Mouse (Mus musculus) left cerebral cortex, adult 18-20 months (tissue): Measurements from ENCODE around the gene Gm48551. TPM values are rescaled to one million over a fixed set of nuclear protein-coding genes. Genes with fewer than 3 reads are reported as not detected.
A peak's percentile ranks its signal among the peaks of the same experiment; 100 is the strongest.

ENCODE experiments used
- DNase-seq, 2 experiments: peaks; one replicate each; pipeline ENCODE4 v3.0.0; 2021 to 2022; ENCODE audit warnings: low spot score in 2 of 2, mixed read lengths in 1 of 2
- microRNA-seq, 2 experiments: library from miRNA; unstranded; fragments of <30 nt; microRNA quantifications; one replicate each; pipeline ENCODE4 v1.2.0; 2021
- total RNA-seq, 2 experiments: library from RNA; stranded (reverse); gene quantifications; 2 replicates each; pipeline ENCODE4 v1.2.3; 2021

Gm48551 gene
- total RNA-seq, 2 experiments from 2014 or later: 3.1 to 3.8 TPM

- DNase-seq: peak in 1 of 2 experiments; percentile 1
Measured at GRCm38 (mm10) chr10:81428507-81428870, 44.2 kb downstream of the Gm48551 start.

DNA sequence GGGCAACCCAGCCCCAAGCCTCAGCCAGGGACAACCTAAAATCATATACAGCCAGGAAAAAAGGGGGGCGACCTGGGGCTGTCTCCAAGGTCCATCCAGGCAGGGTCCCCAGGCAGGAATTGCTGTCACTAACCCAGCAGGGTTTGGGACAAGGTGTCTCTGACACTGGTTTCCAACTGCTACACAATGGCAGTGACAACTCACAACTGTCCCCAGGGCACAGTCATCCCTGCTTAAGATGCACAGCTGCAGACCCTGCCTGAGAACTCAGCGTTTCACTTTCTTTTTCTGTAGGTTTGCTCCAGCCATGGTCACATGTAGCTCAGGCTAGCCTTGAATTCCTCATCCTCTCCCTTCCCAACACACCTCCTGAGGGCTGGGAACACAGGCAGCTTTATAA is 44.8 kb downstream of the Gm48551 start:
- DNase-seq: peak in 1 of 2 experiments; percentile 2

GRCm38 (mm10) chr10:81429605-81430061 is 45.4 kb downstream of the Gm48551 start:
- DNase-seq: peak; percentile 65

DNA sequence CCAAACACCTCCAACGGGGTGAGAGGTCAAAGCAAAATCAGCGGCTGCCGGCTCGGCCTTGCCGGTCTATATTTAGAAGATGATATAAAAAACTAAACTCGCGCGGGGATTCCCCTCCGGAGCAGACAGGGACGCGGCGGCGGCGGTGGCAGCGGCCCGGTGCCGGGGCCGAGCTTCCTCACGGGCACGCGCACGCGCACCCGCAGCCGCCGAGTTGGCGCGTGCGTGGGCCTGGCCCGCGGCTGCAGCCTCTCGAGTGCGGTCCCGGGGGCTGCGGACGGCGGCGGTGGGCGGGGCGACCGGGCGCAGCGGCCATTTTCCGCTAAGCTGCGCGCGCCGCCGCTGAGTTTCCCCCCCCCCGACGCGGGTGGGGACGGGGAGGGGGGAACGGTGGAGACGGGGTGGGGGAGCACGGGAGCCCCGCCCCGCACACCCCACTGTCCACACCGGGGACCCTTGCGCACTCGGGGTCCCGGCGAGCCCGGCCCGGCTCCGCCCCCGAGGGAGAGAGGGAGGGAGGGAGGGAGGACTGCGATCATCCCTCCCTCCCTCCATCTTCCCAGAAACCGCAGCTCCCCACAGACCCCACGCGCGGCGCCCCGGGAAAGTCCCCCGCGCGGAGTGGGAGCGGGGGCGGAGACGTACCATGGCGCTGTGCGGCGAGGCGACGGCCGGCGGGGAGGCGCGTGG is 46.0 kb downstream of the Gm48551 start:
- DNase-seq: peak; percentile 76 to 89

GRCm38 (mm10) chr10:81430831-81431525 is 46.7 kb downstream of the Gm48551 start:
- peak; percentile 65 to 81 for DNase-seq

GRCm38 (mm10) chr10:81431526-81432168 is 47.4 kb downstream of the Gm48551 start:
- peak in 1 of 2 experiments; percentile 32 for DNase-seq

DNA sequence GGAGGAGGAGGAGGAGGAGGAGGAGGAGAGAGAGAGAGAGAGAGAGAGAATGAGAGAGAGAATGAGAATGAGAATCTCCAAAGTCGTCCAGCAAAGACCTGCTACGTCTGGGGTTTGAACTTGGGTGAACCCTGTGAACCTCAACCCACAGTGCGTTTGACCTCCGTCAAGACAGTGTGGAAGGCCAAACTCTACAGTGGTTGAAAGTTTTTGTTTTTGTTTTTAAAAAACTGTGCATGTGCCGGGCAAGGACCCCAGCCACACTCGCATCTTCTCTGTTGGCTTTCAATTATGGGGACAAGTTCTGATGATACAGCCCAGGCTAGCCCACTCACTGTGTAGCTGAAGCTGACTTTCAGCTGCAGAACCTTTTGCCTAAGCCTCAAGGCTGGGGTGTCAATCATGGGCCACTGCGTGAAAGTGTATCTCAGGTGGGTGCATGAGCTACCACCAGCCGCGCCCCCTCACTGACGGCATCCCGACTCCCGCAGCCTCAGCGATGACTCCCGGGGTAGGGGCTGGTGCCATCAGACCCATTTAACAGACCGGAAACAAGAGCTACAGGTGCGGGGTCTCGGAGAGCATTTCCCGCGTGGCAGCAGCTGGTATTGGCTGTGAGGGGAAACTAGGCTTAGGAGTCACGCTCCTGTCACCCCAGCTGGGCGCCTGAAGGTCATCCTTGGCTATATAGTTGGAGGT is 48.1 kb downstream of the Gm48551 start:
- no peak for DNase-seq

DNA sequence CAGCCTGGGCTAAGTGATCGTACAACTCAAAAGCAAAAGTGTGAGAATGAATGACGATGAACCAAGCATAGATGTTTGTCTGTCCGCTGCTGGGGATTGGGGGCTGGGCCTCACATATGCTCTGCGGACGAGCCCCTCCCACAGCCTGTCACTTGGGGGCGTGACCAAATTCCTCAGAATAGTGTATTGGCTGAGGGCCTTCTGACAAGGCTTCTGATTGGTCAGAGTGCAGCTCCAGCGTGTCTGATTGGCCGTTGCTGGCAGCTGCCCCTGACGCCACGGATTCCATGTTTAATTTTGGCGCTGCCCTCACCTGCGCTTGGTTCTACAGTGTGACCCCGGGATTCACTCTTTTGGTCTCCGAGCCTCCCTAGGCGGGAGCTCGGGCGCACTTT is 48.6 kb downstream of the Gm48551 start:
- peak; percentile 88 to 93 for DNase-seq

DNA sequence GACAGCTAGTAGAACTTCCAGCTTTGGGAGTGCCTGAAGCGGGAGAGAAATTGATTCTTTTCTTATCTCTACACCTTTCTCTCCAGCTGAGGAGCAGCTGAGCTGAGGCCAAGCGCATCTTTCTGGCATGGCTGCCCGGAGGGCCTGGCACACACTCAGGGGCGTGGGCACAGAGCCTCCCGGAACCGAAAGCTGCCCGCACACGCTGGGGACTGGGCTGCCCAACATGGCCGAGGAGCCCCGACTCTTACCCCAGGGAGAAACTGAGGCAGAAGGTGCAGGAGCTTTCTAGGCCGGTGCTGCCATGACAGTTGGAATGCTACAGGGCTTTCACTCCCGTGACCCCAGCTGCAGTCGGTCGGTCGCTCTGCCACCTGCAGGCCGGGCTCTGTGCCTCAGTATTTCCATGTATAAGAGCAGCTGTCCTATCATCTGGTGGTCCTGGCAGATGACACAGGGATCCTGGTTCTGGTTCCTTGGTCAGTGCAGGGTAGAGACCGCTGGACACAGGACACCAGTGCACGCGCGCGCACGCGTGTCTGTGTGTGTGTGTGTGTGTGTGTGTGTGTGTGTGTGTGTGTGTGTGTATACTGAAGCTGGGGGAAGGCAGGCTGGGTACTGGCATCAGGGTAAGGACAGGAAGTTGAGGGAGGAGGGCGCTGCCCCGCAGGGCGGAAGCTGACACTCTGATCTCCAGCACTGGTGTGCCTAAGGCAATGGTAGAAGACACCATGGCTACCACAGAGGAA is 49.4 kb downstream of the Gm48551 start:
- DNase-seq: peak; percentile 4 to 5

DNA sequence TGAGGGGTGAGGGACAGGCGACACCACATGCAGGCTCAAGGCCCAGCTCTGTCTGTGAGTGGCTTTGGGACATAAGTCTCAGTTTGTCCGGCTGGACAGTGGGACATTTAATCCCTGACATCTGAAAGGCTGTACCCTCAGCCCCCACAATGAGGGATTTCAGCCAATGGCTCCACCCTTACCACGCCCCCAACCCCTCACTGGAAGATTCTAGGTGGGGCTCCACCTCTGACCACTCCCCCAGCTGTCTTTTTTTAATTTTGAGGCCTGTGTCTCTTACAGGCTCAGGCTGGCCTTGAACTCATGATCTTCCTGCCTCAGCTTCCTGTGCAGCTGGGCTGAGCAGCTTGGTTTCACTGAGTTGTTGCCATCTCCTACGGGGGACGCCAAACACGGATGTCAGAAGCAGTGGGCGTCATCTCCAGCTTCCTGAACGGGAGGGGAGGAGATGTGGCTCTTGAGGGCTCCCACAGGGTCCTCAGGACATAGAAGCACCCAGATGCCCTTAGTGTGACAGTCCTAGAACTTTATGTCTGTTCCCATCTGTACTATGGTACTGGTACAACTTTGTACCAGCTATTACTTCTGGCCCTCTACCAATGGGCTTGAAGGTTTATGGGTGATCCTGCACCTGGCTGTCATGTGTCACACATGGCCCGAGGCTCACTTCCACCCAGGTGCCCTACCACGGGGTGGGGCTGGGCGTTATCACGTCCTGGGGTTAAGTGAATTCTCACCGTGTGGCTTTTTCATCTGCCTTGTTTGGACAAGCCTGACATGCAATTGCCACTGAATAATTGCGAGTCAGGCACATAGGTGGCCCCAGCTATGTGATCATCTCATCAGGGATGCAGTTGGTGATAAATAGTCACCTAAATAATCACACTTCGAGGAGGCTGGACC is 50.3 kb downstream of the Gm48551 start:
- DNase-seq: no peak

GRCm38 (mm10) chr10:81435436-81435835 is 51.2 kb downstream of the Gm48551 start:
- peak; percentile 65 to 67 for DNase-seq

DNA sequence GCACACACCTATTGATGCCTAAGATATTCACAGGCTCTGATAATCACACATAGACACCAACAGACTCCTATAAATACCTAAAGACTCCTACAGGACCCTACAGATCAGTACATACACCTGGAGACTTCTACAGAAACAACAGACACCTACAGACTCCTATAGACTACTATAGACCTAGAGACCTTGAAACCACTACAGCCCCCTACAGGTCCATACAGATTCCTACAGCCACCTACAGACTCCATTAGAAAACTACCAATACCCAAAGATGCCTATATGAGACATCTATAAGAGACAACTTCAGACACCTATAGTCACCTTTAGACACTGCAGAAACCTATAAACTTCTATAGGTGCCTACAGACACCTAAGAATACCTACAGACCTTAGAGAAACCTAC is 56.8 kb downstream of the Gm48551 start:
- no peak for DNase-seq

Small RNAs within 50 kb of the gene (microRNA-seq; reads per million reads assigned to microRNA genes)
- gene Mir1191b: 0 to 0.25 reads per million in 2 experiments
- 1.2 to 1.7 reads per million in 2 experiments for gene Mir6913

Other genes starting within 250 kb of the Gm48551 start
- gene Zbtb7a, start 249.2 kb upstream of the Gm48551 start, total RNA-seq: 100 to 1,000 TPM; 135 to 137 TPM
- gene Pias4, start 216.5 kb upstream of the Gm48551 start, total RNA-seq: 10 to 100 TPM; 27.8 to 28.8 TPM
- gene Eef2, start 207.8 kb upstream of the Gm48551 start, total RNA-seq: 100 to 1,000 TPM; 899 to 919 TPM
- gene Dapk3, start 201.5 kb upstream of the Gm48551 start, total RNA-seq: 10 to 100 TPM; 77.4 to 80.3 TPM
- gene 4930442H23Rik, start 200.6 kb upstream of the Gm48551 start, total RNA-seq: not detected
- not detected for gene Nmrk2, start 182.4 kb upstream of the Gm48551 start, total RNA-seq
- gene Atcay, start 153.6 kb upstream of the Gm48551 start, total RNA-seq: 100 to 1,000 TPM; 197 to 204 TPM
- 10 to 100 TPM; 59.2 to 65.5 TPM for gene Zfr2, start 151.3 kb upstream of the Gm48551 start, total RNA-seq
- 100 to 1,000 TPM; 187 to 195 TPM for gene Matk, start 131.5 kb upstream of the Gm48551 start, total RNA-seq
- gene Mrpl54, start 117.5 kb upstream of the Gm48551 start, total RNA-seq: 10 to 100 TPM; 38.8 to 43.5 TPM
- gene Apba3, start 117.5 kb upstream of the Gm48551 start, total RNA-seq: 10 to 100 TPM; 36.7 to 42.7 TPM
- under 1 TPM; 0.16 to 0.23 TPM for gene Tjp3, start 92.9 kb upstream of the Gm48551 start, total RNA-seq
- gene Pip5k1c, start 91.5 kb upstream of the Gm48551 start, total RNA-seq: 100 to 1,000 TPM; 415 to 417 TPM
- 10 to 100 TPM; 30.5 to 34.6 TPM for gene Cactin, start 63.4 kb upstream of the Gm48551 start, total RNA-seq
- 1 to 10 TPM; 1.1 to 1.5 TPM for gene Tbxa2r, start 55.7 kb upstream of the Gm48551 start, total RNA-seq
- gene Gipc3, start 41.2 kb upstream of the Gm48551 start, total RNA-seq: 1 to 10 TPM; 2.5 to 3.6 TPM
- 10 to 100 TPM; 28.9 to 30.5 TPM for gene Hmg20b, start 34.0 kb upstream of the Gm48551 start, total RNA-seq
- gene Mfsd12, start 27.0 kb upstream of the Gm48551 start, total RNA-seq: 10 to 100 TPM; 38.1 to 42.0 TPM
- 1 to 10 TPM; 1.2 to 1.3 TPM for gene 4930404N11Rik, start 18.6 kb upstream of the Gm48551 start, total RNA-seq
- gene Fzr1, start 6.0 kb upstream of the Gm48551 start, total RNA-seq: 10 to 100 TPM; 71.1 to 72.1 TPM
- gene Dohh, start within 50 bp of the Gm48551 start, total RNA-seq: 10 to 100 TPM; 87.4 to 97.6 TPM
- 1 to 10 TPM; 2.7 to 2.8 TPM for gene Gm48552, start 4.5 kb downstream of the Gm48551 start, total RNA-seq
- gene Smim24, start 8.6 kb downstream of the Gm48551 start, total RNA-seq: 1 to 10 TPM; 1.1 to 1.2 TPM
- 10 to 100 TPM; 84.7 to 91.7 TPM for gene Nfic, start 71.2 kb downstream of the Gm48551 start, total RNA-seq
- 100 to 1,000 TPM; 242 to 259 TPM for gene Celf5, start 98.2 kb downstream of the Gm48551 start, total RNA-seq
- 10 to 100 TPM; 68.1 to 85.1 TPM for gene Ncln, start 111.9 kb downstream of the Gm48551 start, total RNA-seq
- gene S1pr4, start 115.7 kb downstream of the Gm48551 start, total RNA-seq: under 1 TPM; 0.58 to 0.82 TPM
- 1 to 10 TPM; 2.6 to 3.5 TPM for gene Gna15, start 139.8 kb downstream of the Gm48551 start, total RNA-seq
- 100 to 1,000 TPM; 105 to 114 TPM for gene Gna11, start 160.7 kb downstream of the Gm48551 start, total RNA-seq
- gene Aes, start 175.0 kb downstream of the Gm48551 start, total RNA-seq: 100 to 1,000 TPM; 700 to 737 TPM
- 10 to 100 TPM; 41.3 to 42.4 TPM for gene Tle2, start 190.1 kb downstream of the Gm48551 start, total RNA-seq
- gene Tle6, start 216.6 kb downstream of the Gm48551 start, total RNA-seq: 10 to 100 TPM; 11.4 to 11.8 TPM
- 1 to 10 TPM; 2.6 to 3.3 TPM for gene BC025920, start 221.8 kb downstream of the Gm48551 start, total RNA-seq
- 10 to 100 TPM; 26.2 to 26.6 TPM for gene Sirt6, start 243.3 kb downstream of the Gm48551 start, total RNA-seq
- 10 to 100 TPM; 44.4 to 46.4 TPM for gene Ankrd24, start 244.1 kb downstream of the Gm48551 start, total RNA-seq